Mouse (Mus musculus): Measurements from ENCODE around the gene Ehbp1l1.

DNA sequence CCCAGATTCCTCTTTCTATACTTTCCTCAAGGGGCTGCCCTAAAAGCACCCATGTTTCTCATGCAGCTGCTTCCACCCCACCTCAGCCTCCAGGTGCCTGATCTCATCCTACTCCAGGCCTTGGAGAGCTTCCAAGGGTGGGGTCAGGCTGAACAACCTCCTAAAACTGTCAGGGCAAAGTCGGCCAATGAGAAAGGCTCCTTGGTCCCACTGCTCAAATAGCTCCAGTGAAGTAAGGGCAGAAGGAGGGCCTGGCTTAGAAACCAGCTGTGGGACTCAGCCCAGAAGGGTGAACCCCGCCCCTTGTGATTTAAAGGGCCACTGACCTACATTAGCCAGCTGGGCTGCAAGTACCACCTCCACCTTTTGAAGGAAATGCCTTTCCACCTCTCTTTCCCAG is 12.4 kb downstream of the Ehbp1l1 start:
- TF ChIP-seq CTCF (IDR thresholded peaks at IDR 0.05; ENCODE audit: low read depth, low read length): no peak
- TF ChIP-seq GATA1 (IDR thresholded peaks at IDR 0.05; ENCODE audit: borderline replicate concordance, low read length): no peak
- TF ChIP-seq GATA2 (IDR thresholded peaks at IDR 0.05; ENCODE audit: borderline replicate concordance, low read depth, low read length): no peak
- TF ChIP-seq POLR2AphosphoS5 (IDR thresholded peaks at IDR 0.05; ENCODE audit: insufficient replicate concordance, low read depth, low read length): no peak

All from G1E (cell line).